Mouse (Mus musculus) hindbrain, embryonic 13.5 days (tissue): Measurements from ENCODE around the gene Map2k6. TPM values are rescaled to one million over a fixed set of nuclear protein-coding genes. Genes with fewer than 3 reads are reported as not detected.
A peak's percentile ranks its signal among the peaks of the same experiment; 100 is the strongest.

Source experiments
- ATAC-seq: fragments of 200-750 bp; cut with Nextera tagmentation; 2 replicates; pipeline ENCODE4 v1.8.0; 2017; ENCODE audit warnings: moderate TSS enrichment; ENCODE audit not compliant: low FRiP score
- H3K27ac ChIP-seq: fragments of 300-500 bp; sonication (generic); 2 replicates; pipeline ENCODE4 v1.5.1; 2015; ENCODE audit warnings: inconsistent platforms, mild to moderate bottlenecking, moderate library complexity
- H3K27me3 ChIP-seq: fragments of 300-500 bp; sonication (generic); 2 replicates; pipeline ENCODE4 v1.6.1; 2015; ENCODE audit warnings: mild to moderate bottlenecking, inconsistent platforms
- H3K36me3 ChIP-seq: fragments of 300-500 bp; sonication (generic); 2 replicates; pipeline ENCODE4 v1.6.1; 2015; ENCODE audit warnings: mild to moderate bottlenecking, inconsistent platforms
- H3K4me1 ChIP-seq: fragments of 300-500 bp; sonication (generic); replicated peaks from 2 replicates; pipeline ENCODE4 v1.6.1; 2015; ENCODE audit warnings: inconsistent platforms
- H3K4me2 ChIP-seq: fragments of 300-500 bp; sonication (generic); 2 replicates; pipeline ENCODE4 v1.6.1; 2015; ENCODE audit warnings: inconsistent platforms, mild to moderate bottlenecking, moderate library complexity
- H3K4me3 ChIP-seq: fragments of 300-500 bp; sonication (generic); 2 replicates; pipeline ENCODE4 v1.5.1; 2015; ENCODE audit warnings: mild to moderate bottlenecking, inconsistent platforms
- H3K9ac ChIP-seq: fragments of 300-500 bp; sonication (generic); 2 replicates; pipeline ENCODE4 v1.6.1; 2015; ENCODE audit warnings: mild to moderate bottlenecking, inconsistent platforms
- H3K9me3 ChIP-seq: fragments of 300-500 bp; sonication (generic); 2 replicates; pipeline ENCODE4 v1.6.1; 2016; ENCODE audit warnings: inconsistent platforms
- WGBS: fragments of 180-500 bp; shearing (Covaris S2); methylation state at CpG from one replicate; pipeline ENCODE4 v1.1.7; 2015; 5-methylcytosine and 5-hydroxymethylcytosine counted together
- polyA plus RNA-seq: library from polyadenylated mRNA; unstranded; fragments of >200 nt; fragmentation: Nextera tagmentation; extraction: Ambion mirVana; gene quantifications from 2 replicates; pipeline ENCODE4 v1.2.1, GENCODE M21; 2015

The Map2k6 gene
- polyA plus RNA-seq, 1 experiment from 2014 or later, result 33.6 TPM

DNA sequence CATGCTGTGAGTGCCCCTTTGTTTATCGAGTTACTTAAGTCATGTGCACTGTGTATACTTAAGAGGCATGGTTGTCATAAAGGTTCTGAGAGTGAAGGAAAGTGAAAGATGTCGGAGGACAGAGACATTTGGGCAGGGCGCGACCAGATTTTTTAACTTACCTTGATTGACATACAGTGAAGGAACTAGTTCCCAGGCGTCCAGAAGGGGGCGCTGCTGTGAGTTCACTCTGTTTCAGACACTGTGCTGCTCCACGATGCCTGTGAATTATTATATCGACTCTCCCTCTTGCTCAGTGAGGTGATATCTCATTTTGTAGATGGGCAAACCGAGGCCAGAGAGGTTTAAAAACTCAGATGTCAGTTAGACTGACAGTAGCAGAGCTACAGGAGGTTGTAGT, 10.9 kb downstream of the Map2k6 start:
- Histone ChIP-seq H3K4me1 (no peaks in the 10 kb centered on the region), H3K9ac (no peak overlapping the region), H3K4me3 (no peak overlapping the region), H3K4me2 (no peak overlapping the region), H3K27ac (no peak overlapping the region), H3K36me3 (no peaks in the 10 kb centered on the region), H3K27me3 (no peaks in the 10 kb centered on the region), H3K9me3 (no peaks in the 10 kb centered on the region)
- ATAC-seq, result no peak
- 76% methylated on average over 9 of the region's 9 CpGs for WGBS

DNA sequence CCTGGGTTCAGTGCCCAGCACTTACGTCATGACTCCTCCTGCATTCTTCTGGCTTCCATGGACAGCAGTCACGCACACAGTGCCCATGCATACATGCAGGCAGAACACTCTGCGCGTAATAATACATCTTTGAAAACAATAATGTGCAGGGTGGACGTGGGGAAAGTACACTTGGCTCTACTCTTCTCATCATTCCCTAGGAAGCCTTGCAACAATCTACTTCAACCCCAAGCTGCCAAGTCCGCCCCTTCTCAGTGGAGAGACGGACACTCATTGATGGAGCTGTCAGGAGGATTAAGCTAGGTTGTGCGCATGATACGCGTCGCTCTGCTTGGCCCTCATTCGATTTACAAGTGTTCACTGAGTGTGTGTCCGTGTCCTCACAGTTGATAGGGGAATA, 12.7 kb downstream of the Map2k6 start:
- H3K27ac ChIP-seq, result no peak overlapping the region
- 92% methylated on average over 13 of the region's 13 CpGs for WGBS
- H3K9ac ChIP-seq, result no peak overlapping the region
- H3K4me3 ChIP-seq, result no peak overlapping the region
- H3K4me2 ChIP-seq, result no peak overlapping the region
- no peaks in the 10 kb centered on the region for H3K4me1 ChIP-seq
- no peaks in the 10 kb centered on the region for H3K9me3 ChIP-seq
- H3K27me3 ChIP-seq, result no peaks in the 10 kb centered on the region
- ATAC-seq, result no peak
- no peaks in the 10 kb centered on the region for H3K36me3 ChIP-seq

DNA sequence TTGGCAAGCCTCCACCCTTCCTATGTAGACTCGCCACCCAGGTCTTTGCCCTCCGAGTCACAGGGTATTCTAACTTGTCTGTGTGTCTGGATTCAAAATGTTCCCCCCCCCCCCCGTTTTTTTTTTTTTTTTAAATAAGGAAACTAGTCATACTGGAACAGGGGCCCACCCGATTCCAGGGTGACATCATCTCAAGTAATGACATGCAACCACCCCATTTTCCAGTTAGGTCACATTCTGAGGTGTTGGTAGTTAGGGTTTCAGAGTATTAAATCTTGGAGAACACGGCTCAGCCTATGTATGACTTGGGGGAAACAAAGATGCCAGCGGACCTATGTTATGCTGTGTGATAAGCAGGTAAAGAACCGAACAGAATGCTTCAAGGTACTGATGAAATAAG, 15.3 kb downstream of the Map2k6 start:
- H3K4me2 ChIP-seq, result no peak overlapping the region
- no peak for ATAC-seq
- no peak overlapping the region for H3K27ac ChIP-seq
- no peaks in the 10 kb centered on the region for H3K27me3 ChIP-seq
- no peaks in the 10 kb centered on the region for H3K9me3 ChIP-seq
- WGBS, result 89% methylated on average over 7 of the region's 7 CpGs
- H3K4me3 ChIP-seq, result no peak overlapping the region
- no peaks in the 10 kb centered on the region for H3K4me1 ChIP-seq
- H3K9ac ChIP-seq, result no peak overlapping the region
- no peaks in the 10 kb centered on the region for H3K36me3 ChIP-seq

DNA sequence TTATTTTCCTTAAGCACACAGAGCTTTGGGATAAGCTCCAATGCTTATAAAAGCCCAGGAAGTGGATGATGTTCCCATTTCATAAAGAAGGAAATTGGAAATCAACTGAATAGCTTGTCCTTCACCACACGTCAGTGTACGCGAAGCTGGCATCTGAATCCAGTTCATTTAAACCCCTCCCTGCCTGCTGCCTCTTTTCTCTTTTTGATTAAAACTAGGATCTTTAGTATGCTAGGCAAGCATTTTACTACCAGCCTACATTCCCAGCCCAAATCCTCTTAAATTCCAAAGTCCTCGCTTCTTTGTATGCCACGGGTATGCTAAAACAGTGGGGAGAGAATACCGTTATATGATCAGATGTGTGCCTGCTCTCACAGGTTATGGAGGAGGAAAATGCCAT, 17.8 kb downstream of the Map2k6 start:
- no peak for ATAC-seq
- 82% methylated on average over 6 of the region's 6 CpGs for WGBS
- H3K4me2 ChIP-seq, result no peak overlapping the region
- H3K4me3 ChIP-seq, result no peak overlapping the region
- H3K4me1 ChIP-seq, result no peaks in the 10 kb centered on the region
- H3K36me3 ChIP-seq, result no peaks in the 10 kb centered on the region
- no peaks in the 10 kb centered on the region for H3K9me3 ChIP-seq
- no peaks in the 10 kb centered on the region for H3K27me3 ChIP-seq
- no peak overlapping the region for H3K9ac ChIP-seq
- no peak overlapping the region for H3K27ac ChIP-seq

DNA sequence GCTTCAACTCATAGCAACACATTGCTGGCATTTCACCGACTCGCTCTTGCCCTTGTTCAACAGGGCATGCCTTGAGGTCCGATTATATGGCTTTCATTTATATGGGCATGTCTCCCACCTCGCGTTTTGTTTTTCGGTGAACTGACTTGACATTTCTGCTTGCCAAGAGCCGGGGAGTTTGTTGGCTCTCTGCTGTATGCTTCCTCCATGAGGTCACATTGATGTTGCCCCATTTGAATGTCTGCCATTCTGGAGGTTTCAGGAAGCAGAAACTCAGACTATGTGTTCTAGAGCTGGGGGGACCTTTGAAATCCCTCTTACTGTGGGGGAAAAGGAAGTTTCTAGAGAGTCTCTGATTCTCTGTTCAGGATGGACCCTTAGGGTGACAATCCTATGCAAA, 21.5 kb downstream of the Map2k6 start:
- H3K9me3 ChIP-seq, result no peaks in the 10 kb centered on the region
- H3K4me3 ChIP-seq, result no peak overlapping the region
- H3K27ac ChIP-seq, result no peak overlapping the region
- ATAC-seq, result no peak
- no peak overlapping the region for H3K9ac ChIP-seq
- no peaks in the 10 kb centered on the region for H3K4me1 ChIP-seq
- H3K27me3 ChIP-seq, result no peaks in the 10 kb centered on the region
- H3K4me2 ChIP-seq, result no peak overlapping the region
- no peaks in the 10 kb centered on the region for H3K36me3 ChIP-seq
- 91% methylated on average over 7 of the region's 7 CpGs for WGBS

DNA sequence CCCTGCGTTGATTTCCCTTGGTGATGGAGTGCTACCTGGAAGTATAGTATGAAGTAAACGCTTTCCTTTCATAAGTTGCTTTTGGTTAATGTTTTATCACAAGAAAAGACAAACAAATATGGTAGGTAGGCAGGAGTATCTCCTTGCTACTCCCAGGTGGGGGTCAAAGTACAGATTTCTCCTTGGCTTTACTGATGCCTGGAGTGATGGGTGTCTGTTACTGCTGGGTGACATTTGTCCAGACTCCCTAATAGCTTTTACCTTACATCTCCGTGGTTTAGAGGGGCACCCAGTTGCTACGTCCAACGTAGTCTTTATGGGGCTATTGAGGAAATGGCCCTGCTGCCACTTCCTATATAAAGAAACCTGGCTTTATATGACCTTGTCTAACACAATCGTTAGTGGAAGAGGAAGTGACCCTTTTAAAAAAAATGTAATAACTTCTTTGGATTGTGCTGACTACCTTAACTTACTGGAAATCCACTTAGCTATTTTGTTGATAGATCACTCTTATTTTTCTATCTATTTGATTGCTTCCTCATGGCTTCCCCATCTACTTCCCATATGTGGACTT, 27.7 kb downstream of the Map2k6 start:
- H3K4me1 ChIP-seq, result peaks cover 18% of the 10 kb centered on the region
- no peaks in the 10 kb centered on the region for H3K36me3 ChIP-seq
- H3K27ac ChIP-seq, result no peak overlapping the region
- no peaks in the 10 kb centered on the region for H3K9me3 ChIP-seq
- ATAC-seq, result no peak
- H3K9ac ChIP-seq, result no peak overlapping the region
- no peak overlapping the region for H3K4me2 ChIP-seq
- H3K4me3 ChIP-seq, result no peak overlapping the region
- WGBS, result 80% methylated on average over 6 of the region's 6 CpGs
- H3K27me3 ChIP-seq, result no peaks in the 10 kb centered on the region

DNA sequence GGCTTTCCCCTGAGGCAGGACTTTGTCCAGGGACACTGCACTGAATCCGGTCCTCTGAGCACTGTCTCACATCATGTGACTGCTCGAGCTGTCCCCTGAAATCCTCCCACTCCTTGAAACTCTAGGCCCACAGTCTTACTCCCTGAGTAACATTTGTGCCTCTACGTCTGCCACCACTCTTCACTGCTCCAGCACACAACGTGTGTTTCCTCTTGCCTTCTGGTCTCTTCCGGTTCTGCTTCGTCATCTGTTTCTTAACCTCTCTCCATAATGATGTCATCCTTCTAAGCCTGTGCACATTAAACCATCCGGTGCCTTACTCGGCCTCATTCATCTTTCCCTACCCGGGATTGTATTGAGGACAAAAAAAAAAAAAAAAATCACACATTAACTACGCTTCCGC, 28.2 kb downstream of the Map2k6 start:
- Histone ChIP-seq H3K4me1 (peaks cover 18% of the 10 kb centered on the region), H3K36me3 (no peaks in the 10 kb centered on the region), H3K9me3 (no peaks in the 10 kb centered on the region), H3K27ac (no peak overlapping the region), H3K27me3 (no peaks in the 10 kb centered on the region), H3K4me3 (no peak overlapping the region), H3K9ac (no peak overlapping the region), H3K4me2 (0 out of 2 replicates have a peak overlapping the region, but pooled peaks have one; percentile 13)
- ATAC-seq, result no peak
- 48% methylated on average over 11 of the region's 11 CpGs for WGBS

DNA sequence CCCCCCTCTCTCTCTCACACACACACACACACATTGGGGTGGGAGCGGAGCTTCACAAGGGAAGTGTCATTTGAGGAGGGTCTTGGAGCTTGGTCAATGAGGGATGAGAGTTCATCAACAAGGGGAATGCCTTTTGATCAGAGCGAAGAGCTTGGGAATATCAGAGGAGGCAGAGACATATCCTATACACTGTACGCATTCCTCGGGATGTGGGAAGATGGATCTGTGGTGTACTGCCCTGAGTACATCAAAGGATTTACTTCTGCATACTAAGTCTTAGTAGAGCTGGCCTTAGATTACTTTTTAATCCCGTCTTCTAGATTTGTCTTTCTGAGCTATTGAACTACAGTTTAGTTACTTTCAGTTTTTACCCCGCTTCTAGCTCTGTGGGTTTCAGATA, 30.1 kb downstream of the Map2k6 start:
- no peak overlapping the region for H3K27ac ChIP-seq
- no peak overlapping the region for H3K4me2 ChIP-seq
- no peaks in the 10 kb centered on the region for H3K9me3 ChIP-seq
- H3K9ac ChIP-seq, result no peak overlapping the region
- H3K36me3 ChIP-seq, result no peaks in the 10 kb centered on the region
- H3K27me3 ChIP-seq, result no peaks in the 10 kb centered on the region
- H3K4me3 ChIP-seq, result no peak overlapping the region
- no peak for ATAC-seq
- peaks cover 18% of the 10 kb centered on the region for H3K4me1 ChIP-seq
- WGBS, result 86% methylated on average over 6 of the region's 6 CpGs

DNA sequence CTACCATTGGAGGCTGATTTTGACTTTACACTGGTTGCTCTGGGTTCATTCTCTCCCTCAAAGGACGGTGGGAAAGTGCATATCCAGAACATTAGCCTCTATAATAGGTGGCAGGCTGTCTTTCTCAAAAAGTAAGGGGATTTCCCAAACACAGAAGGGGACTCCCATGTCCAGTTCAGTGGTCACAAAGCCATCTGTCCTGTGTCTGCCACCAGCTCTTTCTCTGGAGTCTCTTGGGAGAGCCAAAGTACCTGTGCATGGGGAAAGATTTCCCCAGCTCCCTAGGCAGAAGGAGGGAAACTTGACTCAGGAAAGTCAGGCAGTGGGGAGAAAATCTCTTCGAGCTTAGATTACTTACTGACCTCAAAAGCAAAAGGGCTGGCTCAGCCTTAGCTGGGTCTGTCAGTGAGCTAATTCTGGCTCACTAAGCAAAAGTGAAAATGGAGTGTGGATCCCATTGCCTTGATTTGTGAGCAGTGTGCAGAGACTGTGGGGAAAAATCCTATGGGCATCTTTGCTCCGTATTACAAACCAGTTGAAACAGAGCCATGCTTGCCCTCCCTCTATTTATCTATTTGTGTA, 31.0 kb downstream of the Map2k6 start:
- Histone ChIP-seq H3K36me3 (no peaks in the 10 kb centered on the region), H3K9ac (no peak overlapping the region), H3K27me3 (no peaks in the 10 kb centered on the region), H3K9me3 (no peaks in the 10 kb centered on the region), H3K4me1 (peaks cover 18% of the 10 kb centered on the region), H3K27ac (no peak overlapping the region), H3K4me3 (no peak overlapping the region), H3K4me2 (no peak overlapping the region)
- WGBS, result 73% methylated on average over 3 of the region's 3 CpGs
- no peak for ATAC-seq

DNA sequence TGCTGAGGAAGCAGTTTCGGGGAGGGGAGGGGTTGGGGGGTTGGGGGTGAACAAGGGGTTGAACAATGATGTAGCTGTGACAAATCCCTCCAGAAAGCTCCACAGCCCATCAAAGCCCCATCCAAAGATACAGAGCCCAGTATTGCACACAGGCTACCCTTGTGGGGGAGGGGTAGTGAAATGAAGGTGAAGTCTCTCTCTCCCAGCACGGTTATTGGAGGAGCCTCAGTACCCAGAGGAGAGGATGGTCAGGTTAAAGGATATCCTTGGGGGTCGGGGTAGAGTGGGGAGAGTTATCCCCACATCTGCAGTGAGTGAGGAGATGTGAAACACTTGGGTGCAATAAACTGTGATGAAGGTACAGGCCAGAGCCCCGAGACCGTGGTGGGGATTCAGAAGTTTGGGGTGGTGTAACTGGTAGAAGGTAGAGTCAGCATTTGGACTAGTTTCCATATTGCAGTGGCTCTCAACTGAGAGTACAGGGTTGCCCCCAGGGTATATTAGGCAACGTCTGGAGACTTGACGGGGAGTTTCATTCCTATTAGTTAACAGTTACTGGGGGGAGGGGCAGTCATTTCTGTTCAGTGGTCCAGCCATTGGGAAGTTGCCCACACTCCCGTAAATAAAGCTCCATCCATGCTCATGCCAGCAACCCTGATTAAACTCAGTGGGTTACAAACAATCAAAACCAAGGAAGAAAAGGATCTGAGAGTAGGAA, 37.1 kb downstream of the Map2k6 start:
- H3K27ac ChIP-seq, result no peak overlapping the region
- no peaks in the 10 kb centered on the region for H3K9me3 ChIP-seq
- no peaks in the 10 kb centered on the region for H3K36me3 ChIP-seq
- H3K9ac ChIP-seq, result no peak overlapping the region
- H3K4me1 ChIP-seq, result peaks cover 11% of the 10 kb centered on the region
- no peak for ATAC-seq
- no peak overlapping the region for H3K4me2 ChIP-seq
- 72% methylated on average over 8 of the region's 8 CpGs for WGBS
- no peaks in the 10 kb centered on the region for H3K27me3 ChIP-seq
- no peak overlapping the region for H3K4me3 ChIP-seq

DNA sequence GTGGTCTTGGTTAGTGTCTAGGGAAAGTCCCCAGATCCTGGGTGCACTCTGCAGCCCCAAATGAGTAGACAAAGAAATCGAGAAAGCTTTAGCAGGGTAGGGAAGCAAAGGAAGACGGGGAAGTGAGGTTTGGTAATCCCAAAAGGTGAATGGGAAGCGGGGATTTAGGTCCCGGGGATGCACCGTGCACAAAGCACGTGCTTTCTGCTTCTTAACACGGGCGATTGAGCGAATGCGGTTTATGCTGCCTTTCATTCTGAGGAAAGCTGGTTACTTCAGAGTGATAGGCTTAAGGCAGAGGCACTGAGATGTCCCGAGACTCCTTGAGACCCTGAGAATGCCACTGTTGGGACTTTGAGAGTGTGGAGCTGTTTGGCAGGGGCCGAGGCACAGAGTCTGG, 38.1 kb downstream of the Map2k6 start:
- Histone ChIP-seq H3K4me2 (no peak overlapping the region), H3K4me3 (no peak overlapping the region), H3K9me3 (no peaks in the 10 kb centered on the region), H3K9ac (no peak overlapping the region), H3K27ac (no peak overlapping the region), H3K4me1 (peaks cover 11% of the 10 kb centered on the region), H3K27me3 (no peaks in the 10 kb centered on the region), H3K36me3 (no peaks in the 10 kb centered on the region)
- ATAC-seq, result no peak
- WGBS, result 66% methylated on average over 12 of the region's 12 CpGs

DNA sequence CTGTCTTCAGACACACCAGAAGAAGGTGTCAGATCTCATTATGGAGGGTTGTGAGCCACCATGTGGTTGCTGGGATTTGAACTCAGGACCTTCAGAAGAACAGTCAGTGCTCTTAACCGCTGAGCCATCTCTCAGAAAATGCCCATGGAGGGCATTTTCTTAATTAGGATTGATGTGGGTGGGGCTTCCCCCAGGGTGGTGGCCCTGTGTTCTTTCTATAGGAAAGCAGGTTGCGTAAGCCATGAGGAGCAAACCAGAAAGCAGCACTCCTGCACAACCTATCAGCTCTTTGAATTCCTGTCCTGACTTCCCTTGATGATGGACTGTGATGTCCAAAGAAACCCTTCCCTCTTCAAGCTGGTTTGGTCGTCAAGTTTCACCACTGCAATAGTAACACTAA, 39.2 kb downstream of the Map2k6 start:
- Histone ChIP-seq H3K4me2 (no peak overlapping the region), H3K4me3 (no peak overlapping the region), H3K27me3 (no peaks in the 10 kb centered on the region), H3K36me3 (no peaks in the 10 kb centered on the region), H3K9ac (no peak overlapping the region), H3K27ac (no peak overlapping the region), H3K4me1 (peaks cover 11% of the 10 kb centered on the region), H3K9me3 (no peaks in the 10 kb centered on the region)
- WGBS, result 96% methylated on average over 3 of the region's 3 CpGs
- no peak for ATAC-seq

DNA sequence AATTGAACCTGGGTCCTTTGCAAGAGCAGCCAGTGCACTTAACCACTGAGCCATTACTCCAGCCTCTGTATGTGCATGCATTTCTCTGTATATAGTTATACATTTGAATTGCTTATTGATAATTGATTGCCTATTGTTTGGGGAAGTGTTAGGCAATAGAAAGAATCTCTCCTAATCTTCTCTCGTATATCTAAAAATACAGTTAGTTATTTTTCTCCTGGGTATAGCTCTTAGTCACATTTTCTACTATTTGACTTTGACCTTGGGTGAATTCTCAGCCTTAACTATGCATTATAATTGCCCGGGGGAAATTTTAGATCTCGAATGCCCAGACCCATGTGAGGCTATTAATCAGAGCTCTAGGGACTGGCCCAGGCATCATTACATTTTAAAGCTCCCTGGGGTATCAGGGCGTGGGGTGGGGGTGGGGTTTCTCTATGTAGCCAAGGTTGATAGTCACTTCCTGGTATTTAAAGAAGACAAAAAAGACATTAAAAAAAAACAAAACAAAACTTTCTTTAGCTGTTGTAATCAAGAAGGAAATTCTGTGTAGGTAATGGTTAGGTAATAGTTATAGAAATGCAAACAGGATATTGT, 39.9 kb downstream of the Map2k6 start:
- 56% methylated on average over 4 of the region's 4 CpGs for WGBS
- H3K4me3 ChIP-seq, result no peak overlapping the region
- ATAC-seq, result no peak
- H3K27ac ChIP-seq, result no peak overlapping the region
- H3K36me3 ChIP-seq, result no peaks in the 10 kb centered on the region
- H3K4me2 ChIP-seq, result no peak overlapping the region
- H3K9ac ChIP-seq, result no peak overlapping the region
- H3K4me1 ChIP-seq, result peaks cover 11% of the 10 kb centered on the region
- H3K27me3 ChIP-seq, result no peaks in the 10 kb centered on the region
- no peaks in the 10 kb centered on the region for H3K9me3 ChIP-seq
